Mouse (Mus musculus) lung, postnatal 4 days (tissue): ENCODE measurements around the gene Wap.

Experiments used
- DNase-seq, 2 experiments: peaks; one replicate each; pipeline ENCODE4 v3.0.0; 2021

Gene Wap

DNA sequence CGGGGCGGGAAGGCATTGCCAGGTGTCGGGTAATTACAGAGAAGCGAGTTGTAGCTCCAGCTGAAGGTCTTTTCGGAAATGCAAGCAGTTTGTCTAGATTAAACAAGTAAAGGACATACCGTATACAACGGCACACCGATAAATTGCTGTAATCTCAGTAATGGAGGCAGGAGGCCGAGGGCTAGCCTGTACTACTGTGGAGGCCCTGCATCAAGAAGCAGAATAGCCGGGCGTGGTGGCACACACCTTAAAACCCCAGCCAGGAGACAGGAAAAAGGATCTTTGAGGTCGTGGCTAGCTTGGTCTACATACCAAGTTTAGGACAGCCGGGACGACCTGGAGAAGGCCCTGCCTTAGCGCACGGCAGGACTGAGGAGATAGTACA lies 12.1 kb downstream of the Wap start:
- DNase-seq: no peak

DNA sequence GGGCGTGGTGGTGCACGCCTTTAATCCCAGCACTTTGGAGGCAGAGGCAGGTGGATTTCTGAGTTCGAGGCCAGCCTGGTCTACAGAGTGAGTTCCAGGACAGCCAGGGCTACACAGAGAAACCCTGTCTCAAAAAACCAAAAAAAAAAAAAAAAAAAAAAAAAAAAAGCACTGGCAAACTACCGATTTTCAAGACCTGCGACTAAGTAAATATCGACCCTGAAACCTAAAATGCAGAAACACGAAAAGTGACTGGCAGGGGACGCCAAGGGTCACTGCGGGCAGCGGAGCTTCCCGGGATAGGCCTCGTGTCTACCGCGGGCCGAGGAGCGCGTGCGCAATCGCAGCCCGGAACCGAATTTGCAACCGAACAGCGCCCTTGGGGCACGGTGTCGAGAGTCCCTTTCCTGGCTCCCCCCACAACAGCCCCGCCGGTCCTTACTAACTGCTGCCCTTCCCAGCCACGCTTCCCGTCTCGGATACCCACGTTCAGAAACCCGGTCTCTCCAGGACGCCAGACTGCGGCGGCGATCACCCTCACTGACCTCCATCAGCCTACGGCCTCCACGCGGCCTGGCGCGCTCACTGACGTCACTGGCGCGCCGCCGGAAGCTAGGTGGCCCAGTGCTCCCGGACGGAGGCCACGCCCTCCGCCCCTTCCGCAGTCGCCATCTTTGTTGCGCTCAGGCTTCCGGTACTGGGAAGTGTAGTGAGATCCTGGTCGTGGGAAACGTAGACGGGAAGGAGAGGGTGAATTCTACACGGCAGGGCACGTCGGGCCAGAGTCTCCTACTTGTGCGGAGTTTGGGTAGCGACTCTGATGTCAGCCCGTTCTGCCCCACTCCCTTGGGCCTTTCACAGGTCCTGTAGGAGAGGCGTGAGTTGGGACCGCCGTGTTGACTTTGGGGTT lies 12.7 kb downstream of the Wap start, which contains the start of gene Tbrg4:
Gene Tbrg4, minus strand, starts transcription at position 590 of the 910 bp plus-strand sequence.
- DNase-seq: peak; percentile 94 to 96

DNA sequence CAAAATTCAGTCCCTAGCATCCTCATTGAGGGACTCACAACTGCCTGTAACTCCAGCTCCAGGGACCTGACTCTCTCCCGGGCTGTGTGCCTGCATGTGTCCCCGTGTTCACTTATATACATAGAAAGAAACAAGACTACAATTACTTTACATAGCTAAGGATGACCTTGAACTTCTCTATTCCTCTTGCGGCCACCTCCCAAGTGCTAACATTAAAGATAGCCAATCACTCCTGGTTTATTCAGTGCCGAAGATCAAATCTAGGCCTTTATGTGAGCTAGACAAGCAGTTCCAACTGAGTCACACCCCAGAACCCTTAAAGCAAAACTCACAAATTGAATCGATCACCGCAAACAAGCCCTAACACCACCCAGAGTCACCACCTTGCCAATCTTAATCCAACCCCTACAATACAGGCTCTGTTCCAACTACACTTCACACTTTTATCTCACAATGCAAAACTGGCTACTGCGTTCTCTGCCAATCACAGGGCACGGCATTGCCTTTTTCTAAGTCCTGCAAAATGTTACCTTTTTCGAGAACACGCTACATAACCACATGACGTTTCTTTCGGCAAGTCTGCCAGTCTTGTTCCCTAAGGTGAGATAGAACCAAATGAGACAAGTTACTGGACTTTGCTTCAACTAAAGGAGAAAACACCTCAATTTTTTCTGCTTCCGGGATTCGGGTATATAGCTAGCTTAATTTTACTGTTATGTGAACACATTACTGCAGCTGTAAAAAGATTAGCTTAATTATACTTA lies 13.6 kb downstream of the Wap start:
- no peak for DNase-seq

DNA sequence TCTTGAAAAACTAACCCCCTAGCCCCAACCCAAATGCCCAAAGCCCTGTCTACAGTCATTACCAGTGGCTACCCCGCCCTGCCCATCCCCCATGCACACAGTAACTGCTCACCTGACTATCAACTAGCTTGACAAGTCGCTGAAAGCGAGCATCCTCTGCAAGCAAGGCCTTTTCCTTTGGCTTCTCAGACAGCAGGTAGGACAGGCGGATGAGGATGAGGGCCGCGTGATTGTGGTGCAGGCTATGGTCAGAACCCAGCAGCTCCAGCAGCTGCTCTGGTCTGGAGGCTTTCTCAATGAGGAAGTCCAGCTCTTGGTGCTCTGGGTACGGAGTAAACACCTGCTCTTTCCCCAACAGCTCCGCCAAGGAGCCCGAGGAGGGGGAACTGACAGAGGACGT lies 14.7 kb downstream of the Wap start:
- DNase-seq: peak in 1 of 2 experiments; percentile 26

DNA sequence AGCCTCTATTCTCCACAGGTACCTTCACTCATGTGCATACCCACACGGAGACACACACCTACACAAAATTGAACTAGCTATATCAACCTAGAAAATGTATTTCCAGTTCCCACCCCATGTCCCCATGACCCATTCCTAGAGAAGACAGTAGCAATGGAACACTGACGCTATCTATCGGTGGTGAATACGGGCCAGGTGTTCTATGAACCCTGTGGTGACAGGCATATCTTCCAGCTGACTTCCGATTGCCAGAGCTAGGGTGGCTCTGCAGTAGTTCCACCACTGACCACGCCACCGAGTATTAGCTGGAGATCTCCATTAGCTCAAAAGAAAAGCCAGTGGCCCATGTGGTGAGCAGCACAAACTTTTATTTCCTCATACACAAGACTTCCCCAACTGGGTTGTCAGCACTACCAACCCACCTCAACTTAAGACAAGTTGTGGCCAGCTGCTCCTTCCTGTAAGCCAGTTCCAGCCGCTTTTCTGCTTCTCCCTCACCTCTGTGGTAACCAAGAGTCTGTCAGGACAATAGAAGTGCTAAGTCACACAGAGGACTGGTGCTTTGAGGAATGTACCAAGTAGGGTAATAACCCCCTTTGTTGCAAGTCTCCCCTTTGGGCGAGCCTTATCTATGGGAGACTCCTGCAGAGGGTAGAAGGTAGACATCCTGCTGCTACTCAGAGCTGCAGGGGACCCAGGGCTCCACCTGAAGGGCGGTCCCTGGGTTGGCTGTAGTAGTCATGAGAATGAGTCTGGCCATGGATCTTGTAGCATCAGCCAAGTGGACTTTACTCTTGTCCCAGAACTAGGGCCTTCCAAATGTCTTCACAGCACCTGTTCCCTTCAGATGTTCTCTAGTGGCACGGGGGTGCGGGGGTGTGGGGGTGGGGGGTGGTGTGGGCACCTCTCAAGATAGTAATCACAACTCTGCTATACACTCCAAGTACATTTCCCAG lies 22.9 kb downstream of the Wap start:
- DNase-seq: no peak

DNA sequence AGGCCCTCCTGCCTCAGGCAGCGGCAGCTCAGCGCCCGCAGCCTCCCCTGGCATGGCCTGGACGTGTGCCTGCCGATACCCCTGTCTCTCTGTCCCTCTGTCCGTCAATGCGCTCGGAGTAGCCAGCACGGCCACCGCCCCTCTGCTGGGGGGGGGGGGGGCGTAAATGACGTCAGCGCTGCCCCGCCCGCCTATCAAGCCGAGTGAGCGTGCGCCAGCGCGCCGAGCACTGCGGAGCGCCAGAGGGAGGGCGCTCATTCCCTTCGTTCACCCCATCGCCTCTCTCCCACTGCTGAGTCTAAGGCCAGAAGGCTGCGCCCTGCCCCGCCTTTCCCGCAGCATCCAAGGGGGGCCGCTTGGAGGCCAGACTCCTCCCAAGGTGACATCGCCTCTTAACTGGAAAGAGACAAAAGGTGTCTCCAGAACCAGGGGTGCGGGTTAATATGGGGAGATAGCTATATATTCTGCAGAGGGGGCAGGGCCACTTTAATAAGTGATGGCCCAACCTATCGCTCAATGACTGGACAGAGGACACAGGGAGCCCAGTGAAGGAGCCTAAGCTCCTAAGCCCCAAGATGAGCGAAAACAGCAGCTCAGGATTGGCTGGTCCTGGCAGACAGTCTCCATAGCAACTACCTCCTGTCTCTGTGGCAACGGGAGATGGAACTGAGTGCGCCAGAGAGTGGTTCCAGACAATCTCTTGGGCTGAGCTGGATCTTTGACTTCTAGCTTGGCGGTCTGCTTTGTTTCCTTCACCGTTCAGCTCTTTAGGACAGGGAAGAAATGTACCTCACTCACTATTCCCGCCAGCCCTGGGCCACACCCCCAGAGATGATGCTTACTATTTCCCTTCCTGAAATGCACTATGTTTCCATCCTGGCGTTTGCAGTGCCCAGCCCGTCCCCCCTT lies 32.7 kb downstream of the Wap start, which contains the start of gene Nacad:
Gene Nacad, minus strand, starts transcription at position 563 of the 909 bp plus-strand sequence.
- peak; percentile 34 to 63 for DNase-seq

DNA sequence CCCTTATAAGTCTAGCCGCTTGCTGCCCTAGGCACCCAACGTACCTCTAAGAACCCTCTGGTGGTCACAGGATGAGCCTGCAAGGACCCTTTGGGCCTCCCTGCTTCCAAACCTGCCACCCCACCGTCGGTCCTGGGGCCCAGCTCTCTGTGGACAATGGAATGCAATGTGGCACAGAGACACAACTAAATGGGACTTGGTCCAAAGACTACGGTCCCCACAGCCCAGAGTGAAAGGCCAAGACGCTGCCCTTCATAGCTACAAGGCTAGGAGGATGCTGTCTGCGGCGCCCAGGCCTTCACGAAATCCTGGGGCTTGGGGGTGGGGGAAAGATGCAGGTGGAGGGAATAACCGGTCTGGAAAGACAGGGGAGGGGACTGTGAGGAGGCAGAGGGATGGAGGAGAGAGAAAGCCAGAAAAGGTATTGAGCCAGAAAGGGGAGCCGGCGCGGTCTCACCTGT lies 33.4 kb downstream of the Wap start:
- no peak for DNase-seq

DNA sequence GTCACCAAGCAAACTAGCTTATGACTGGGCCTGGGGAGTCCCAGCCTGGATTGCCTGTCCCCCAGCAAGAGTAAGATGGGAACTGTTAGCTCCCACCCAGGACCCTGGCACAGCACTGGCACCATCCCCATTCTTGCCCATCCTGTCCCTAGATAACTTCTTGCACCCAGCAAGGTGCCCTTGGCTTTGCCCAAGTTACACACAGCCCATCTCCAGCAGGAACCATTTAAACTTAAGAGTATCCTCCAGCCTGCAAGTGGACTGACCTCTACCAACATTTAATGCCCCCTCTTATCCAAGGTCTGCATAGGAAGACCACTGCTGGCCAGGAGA lies 33.9 kb downstream of the Wap start:
- DNase-seq: no peak

DNA sequence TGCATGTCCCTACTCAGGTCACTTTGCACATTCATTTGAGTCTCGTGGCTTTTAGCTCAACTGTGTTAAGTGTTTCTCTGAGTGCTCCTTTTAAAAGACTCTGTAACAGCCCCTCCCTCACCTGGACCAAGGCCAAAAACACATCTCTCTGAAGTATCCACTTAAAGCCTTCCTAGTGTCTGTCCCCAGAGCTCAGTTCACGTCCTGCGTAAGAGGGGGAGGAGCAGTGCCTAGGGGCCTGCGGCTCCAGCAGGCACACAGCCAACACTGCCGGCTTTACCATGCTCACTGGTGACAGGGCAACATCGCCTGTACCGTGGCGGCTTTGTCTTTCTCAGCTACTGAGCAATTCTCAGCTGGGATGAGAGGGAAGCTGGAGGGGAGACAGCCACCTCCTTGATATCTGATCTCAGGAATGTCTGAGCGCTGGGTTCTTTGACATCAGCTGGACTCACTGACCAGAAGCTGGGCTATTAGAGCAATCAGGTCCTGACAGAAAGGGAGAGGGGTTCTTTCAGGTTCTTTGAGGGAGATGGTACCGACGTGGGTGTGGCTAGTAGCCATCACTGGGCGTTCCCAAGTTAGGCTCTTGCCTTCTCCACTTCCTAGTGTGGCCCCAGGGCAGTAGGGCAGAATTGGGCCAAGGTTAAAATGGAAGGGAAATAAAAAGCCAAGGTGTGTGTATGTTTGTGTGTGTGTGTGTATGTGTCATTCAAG lies 34.4 kb downstream of the Wap start:
- DNase-seq: peak; percentile 66 to 75

DNA sequence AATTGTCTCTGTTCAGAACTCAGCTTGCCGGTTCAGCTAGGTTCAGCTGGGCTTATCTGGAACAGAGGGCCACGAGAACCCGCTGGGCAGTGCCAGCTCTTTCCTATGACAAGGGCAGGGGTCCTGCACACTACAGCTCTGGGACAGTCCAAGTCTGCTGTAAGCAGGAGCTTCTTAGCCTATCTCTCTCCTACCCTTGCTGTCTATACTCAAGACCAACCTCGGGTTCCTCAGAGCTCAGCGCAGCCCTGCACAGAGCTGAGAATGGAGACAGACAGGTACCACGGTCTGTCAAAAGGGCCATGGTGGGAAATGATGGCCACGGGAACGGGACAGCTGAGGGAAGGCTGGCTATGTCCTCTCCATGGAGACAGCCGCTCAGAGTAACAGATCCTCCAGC lies 35.2 kb downstream of the Wap start:
- no peak for DNase-seq

DNA sequence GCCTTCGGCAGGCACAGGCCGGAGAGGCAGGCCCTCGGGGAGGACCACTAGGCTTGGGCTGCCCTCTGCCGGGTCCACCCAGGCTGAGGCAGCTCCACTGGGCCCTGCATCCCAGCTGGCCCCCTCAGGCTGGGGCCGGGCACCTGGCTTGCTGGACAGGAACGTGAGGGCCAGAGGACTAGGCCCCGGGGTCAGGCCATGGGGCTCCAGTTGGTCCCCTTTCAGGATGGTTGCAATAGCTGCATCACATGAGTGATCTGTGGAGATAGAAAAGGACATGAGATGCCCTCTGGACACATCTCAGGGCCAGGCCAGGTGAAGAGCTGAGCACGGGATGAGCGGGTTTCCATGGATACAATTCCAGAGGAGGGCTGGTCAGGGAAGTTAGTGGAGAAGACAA lies 35.8 kb downstream of the Wap start:
- no peak for DNase-seq

DNA sequence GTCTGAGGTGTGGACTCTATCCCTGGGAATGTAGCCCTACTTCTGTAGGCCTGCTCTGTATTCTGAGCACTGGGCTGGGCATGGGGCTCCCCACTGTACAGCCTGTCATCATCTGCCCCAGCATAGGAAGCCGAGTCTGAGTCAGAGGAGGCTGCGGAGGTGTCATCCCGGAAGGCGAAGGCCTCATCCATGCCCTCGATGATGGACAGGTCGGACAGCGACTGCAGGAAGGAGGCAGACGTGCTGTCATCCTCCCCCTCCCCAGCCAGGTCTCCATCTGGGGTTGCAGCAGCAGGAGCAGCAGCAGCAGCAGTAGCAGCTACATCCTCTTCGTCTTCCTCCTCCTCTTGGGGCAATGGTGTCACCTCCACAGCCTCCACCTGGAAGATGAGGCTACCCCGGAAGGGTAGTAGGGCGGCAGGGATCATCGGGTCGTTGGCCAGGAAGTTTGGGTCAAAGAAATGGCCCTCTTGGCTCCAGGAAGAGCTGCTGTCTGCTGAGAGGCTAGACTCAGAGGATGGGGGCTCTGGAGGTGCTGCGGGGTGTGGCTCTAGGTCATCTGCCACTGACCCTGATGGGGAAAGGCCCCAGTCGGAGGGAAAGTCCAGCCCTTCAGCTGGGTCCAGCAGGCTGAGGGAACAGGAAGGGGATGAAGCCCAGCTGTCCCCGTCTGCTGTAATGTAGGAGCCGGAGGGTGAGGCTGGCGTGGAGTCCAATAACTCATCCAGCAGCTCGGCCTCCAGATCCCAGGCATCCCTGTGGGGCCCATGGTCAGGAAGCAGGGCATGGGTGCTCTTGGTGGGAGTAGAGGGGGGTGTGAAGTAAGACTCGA lies 36.6 kb downstream of the Wap start:
- no peak for DNase-seq

DNA sequence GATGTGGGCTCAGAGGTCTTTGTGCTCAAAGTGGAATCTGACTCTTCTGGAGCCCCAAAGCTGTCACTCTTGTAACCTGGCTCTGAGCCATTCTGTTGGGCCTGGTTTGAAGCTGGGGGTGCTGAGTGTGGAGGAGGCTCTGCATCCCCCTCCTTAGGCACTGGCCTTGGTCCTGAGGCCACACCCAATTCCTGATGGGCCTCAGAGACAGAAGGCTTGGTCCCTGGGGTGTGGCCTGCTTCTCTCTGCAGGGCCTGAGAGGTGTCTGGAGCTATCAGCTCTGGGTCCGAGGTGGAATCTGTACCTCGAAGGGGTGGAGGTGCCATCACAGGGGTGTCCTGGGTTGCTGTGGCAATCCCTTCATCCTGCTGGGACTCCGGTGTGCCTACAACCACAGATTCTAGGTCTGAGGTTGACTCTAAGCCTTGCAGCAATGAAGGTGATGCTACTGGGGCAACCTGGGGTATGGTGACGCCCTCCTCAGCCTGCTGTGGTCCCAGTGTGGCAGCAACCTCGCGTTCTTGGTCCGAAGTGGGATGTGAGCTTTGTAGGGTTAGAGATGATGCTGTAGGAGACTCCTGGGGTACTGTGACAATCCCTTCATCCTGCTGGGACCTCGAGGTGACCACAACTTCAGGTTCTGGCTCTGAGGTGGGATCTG lies 38.0 kb downstream of the Wap start:
- DNase-seq: no peak

DNA sequence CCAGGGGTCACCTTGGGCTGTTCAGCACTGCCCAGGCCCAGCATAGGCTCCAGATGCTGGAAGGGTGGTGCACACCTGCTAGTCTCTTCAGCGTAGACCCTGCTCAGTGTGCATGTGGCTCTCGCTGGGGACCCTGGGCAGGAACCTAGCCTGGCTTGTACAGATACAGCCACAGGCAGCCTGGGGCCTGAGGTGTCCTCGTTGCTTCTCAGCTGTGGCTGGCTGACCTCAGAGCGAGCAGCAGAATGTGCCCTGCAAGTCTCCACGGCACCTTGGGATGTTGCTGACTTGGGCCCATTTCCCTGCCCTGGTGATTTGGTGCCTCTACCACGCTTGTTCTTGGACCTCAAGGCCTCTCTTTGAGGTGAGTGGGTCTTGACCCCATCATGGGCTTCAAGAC lies 38.6 kb downstream of the Wap start:
- no peak for DNase-seq

DNA sequence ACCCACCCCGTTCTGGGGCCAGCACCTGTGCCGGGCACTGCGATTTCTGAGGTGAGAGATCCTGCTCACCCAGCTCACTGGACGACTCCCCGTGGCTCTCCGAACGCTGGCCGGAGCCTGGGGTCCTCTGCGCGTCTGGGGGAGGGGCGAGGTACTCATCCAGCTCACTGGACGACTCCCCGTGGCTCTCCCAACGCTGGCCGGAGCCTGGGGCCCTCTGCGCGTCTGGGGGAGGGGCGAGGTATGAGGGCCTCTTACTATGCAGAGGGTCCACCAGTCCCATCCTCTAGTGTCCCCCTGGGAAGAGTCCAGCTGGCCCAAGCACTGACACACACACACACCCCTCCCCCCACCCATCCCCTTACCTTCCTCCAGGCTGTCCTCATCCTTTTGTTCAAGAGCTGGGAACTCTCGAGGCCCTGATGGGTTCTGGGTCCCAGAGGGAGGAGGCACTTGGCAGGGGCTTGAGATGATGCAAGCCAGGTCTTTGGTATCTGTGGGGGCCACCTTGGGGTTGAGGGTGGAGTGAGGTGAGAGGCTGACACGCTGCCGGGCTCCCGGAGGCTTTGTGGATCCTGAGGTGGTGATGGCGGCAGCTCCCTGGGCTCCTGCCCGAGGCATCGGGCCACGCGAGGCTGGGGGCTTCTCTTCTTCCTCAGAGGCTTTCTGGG lies 39.3 kb downstream of the Wap start:
- no peak for DNase-seq

DNA sequence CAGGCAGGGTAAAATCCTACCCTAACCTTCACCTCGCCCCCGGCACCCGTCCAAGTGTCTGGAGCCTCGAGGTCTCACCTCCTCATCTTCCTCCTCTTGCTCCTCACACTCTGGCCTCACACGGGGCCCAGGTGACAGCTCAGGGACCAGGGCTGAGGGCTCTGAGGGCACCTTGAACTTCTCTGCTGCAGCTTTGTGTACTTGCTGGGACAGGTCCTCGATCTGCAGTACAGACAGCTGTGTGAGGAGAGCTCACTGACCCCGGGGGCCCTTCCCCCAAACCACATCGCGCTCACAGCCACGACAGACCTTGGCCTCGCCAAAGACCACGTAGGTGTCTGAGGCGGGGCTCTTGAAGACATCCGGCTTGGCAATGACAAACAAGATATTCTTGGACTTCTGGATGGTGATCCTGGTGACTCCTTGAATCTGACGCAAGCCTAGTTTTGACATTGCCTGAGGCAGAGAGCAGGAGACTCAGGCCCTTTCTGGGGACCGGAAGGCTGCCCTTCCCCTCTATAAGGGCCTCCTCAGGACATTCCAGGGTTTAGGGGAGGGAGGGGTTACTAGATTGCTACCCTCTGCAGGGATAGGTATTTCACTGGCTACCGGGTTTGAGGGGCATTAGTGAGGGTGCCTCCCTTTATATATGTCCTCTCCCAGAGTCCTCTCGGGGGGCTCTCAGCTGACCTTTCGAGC lies 40.1 kb downstream of the Wap start:
- DNase-seq: peak; percentile 34 to 57

DNA sequence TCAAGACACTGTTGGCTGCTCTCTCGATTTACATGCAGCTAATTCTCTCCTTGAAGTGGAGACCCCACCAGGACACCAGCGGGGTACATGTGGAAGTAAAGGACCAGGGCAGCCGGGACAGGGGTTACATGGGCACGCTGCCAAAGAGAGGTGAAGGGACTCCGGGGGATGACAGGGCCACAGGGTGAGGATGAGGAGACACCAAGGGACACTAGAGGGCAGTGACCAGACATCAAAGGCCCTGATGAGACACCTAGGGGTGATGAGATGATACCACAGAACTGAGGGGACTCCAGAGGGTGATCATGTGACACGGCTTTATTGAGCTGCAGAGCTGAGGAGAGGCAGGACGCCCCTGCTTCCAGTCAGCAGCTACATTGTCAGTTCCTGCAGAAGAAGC lies 40.9 kb downstream of the Wap start:
- no peak for DNase-seq

DNA sequence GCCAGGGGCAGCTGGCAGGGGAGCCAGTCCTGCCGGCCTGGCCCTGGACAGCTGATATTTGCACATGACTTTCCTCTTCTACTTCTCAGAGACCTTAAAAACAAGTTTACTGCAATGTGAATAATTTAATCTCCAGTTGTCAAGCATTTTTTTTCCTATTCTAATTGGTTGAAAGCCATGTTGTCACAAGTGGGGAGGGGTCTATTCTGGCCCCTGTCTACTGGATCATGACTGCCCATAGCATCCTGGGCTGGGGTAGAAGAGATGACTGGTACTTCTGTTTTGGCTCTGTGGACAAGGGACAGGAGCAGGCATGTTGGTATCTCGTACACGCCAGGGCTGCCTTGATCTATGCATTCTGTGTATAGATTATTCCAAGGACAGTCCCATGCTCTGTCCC lies 41.8 kb downstream of the Wap start:
- no peak for DNase-seq
